Mouse (Mus musculus) liver, embryonic 11.5 days (tissue): ENCODE results near the gene Arpc5l. TPM values are rescaled to one million over a fixed set of nuclear protein-coding genes. Genes with fewer than 3 reads are reported as not detected.

Source experiments
- ATAC-seq: fragments of 200-750 bp; cut with Nextera tagmentation; replicated peaks from 2 replicates; pipeline ENCODE4 v1.8.0; 2017; ENCODE audit warnings: moderate number of reproducible peaks, mild to moderate bottlenecking, moderate TSS enrichment, moderate library complexity; ENCODE audit not compliant: low FRiP score
- DNase-seq: peaks from one replicate; pipeline ENCODE4 v3.0.0-alpha.2; 2017; ENCODE audit warnings: low spot score
- H3K27ac ChIP-seq: fragments of 300-500 bp; sonication (generic); 2 replicates; pipeline ENCODE4 v1.5.1; 2014; ENCODE audit warnings: mild to moderate bottlenecking, low read depth, low read length, control low read depth
- H3K27me3 ChIP-seq: fragments of 300-500 bp; sonication (generic); replicated peaks from 2 replicates; pipeline ENCODE4 v1.6.1; 2014; ENCODE audit warnings: low read length, mixed read lengths; ENCODE audit not compliant: control insufficient read depth, insufficient read depth
- H3K36me3 ChIP-seq: fragments of 300-500 bp; sonication (generic); 2 replicates; pipeline ENCODE4 v1.6.1; 2014; ENCODE audit warnings: mild to moderate bottlenecking, low read length, moderate library complexity, mixed read lengths; ENCODE audit not compliant: control insufficient read depth, insufficient read depth
- H3K4me1 ChIP-seq: fragments of 300-500 bp; sonication (generic); replicated peaks from 2 replicates; pipeline ENCODE4 v1.6.1; 2014; ENCODE audit warnings: low read length, mixed read lengths; ENCODE audit not compliant: control insufficient read depth, insufficient read depth
- H3K4me2 ChIP-seq: fragments of 300-500 bp; sonication (generic); 2 replicates; pipeline ENCODE4 v1.6.1; 2014; ENCODE audit warnings: mild to moderate bottlenecking, control low read depth, moderate library complexity
- H3K4me3 ChIP-seq: fragments of 300-500 bp; sonication (generic); 2 replicates; pipeline ENCODE4 v1.5.1; 2014; ENCODE audit warnings: low read depth, low read length, control low read depth
- H3K9ac ChIP-seq: fragments of 300-500 bp; sonication (generic); 2 replicates; pipeline ENCODE4 v1.6.1; 2014; ENCODE audit warnings: low read depth, low read length, control low read depth
- H3K9me3 ChIP-seq: fragments of 300-500 bp; sonication (generic); 2 replicates; pipeline ENCODE4 v1.6.1; 2016; ENCODE audit warnings: low read length, inconsistent platforms, mixed read lengths; ENCODE audit not compliant: control insufficient read depth
- WGBS: fragments of 180-500 bp; shearing (Covaris S2); extraction: QIAGEN DNeasy Blood & Tissue Kit; methylation state at CpG from one replicate; pipeline ENCODE4 v1.1.7; 2014; 5-methylcytosine and 5-hydroxymethylcytosine counted together
- polyA plus RNA-seq: library from polyadenylated mRNA; unstranded; fragments of >200 nt; fragmentation: Nextera tagmentation; extraction: Ambion mirVana; gene quantifications from 2 replicates; pipeline ENCODE4 v1.2.1, GENCODE M21; 2014

Arpc5l gene
- polyA plus RNA-seq, result 113 and 128 TPM in 2 replicates

- peak; percentile 90 for DNase-seq
- under 1% methylated on average over 58 of the region's 58 CpGs for WGBS
- H3K4me2 ChIP-seq, result peak within 1 kb of the TSS; percentile 67
- no peaks in the 10 kb centered on the region for H3K9me3 ChIP-seq
- peaks cover 48% of the 10 kb centered on the region for H3K4me1 ChIP-seq
- peak; percentile 82 for ATAC-seq
- no peaks in the 10 kb centered on the region for H3K27me3 ChIP-seq
- H3K9ac ChIP-seq, result peak within 1 kb of the TSS; percentile 94
- peaks cover 39% of the 10 kb centered on the region for H3K36me3 ChIP-seq
- peak within 1 kb of the TSS; percentile 79 for H3K4me3 ChIP-seq
- H3K27ac ChIP-seq, result peak within 1 kb of the TSS; percentile 78
Observed at GRCm38 (mm10) chr2:39004880-39005435, at the start of gene Arpc5l. Gene Arpc5l (plus strand): TSS chr2:39005348.

GRCm38 (mm10) chr2:38956062-38956461 lies 49.1 kb upstream of the Arpc5l start:
- H3K4me1 ChIP-seq, result 0 out of 2 replicates have a peak, but pooled peaks cover 5% of the 10 kb centered on the region
- WGBS, result 50% methylated on average over 2 of the region's 2 CpGs
- H3K9ac ChIP-seq, result no peak overlapping the region
- no peak for DNase-seq
- H3K4me2 ChIP-seq, result no peak overlapping the region
- no peak overlapping the region for H3K27ac ChIP-seq
- no peaks in the 10 kb centered on the region for H3K27me3 ChIP-seq
- no peak for ATAC-seq
- no peaks in the 10 kb centered on the region for H3K36me3 ChIP-seq
- no peak overlapping the region for H3K4me3 ChIP-seq
- no peaks in the 10 kb centered on the region for H3K9me3 ChIP-seq

- ATAC-seq, result peak; percentile 66; the same call in 1 of the 2 replicates
- Histone ChIP-seq H3K9ac (0 out of 2 replicates have a peak overlapping the region, but pooled peaks have one; percentile 17), H3K4me3 (no peak overlapping the region), H3K27ac (no peak overlapping the region), H3K9me3 (no peaks in the 10 kb centered on the region), H3K4me2 (no peak overlapping the region), H3K4me1 (0 out of 2 replicates have a peak, but pooled peaks cover 5% of the 10 kb centered on the region), H3K27me3 (no peaks in the 10 kb centered on the region), H3K36me3 (no peaks in the 10 kb centered on the region)
- no peak for DNase-seq
- WGBS, result 67% methylated on average over 5 of the region's 5 CpGs
Observed at GRCm38 (mm10) chr2:38957671-38958223, 47.4 kb upstream of the Arpc5l start.

GRCm38 (mm10) chr2:38964198-38964597 lies 41.0 kb upstream of the Arpc5l start:
- Histone ChIP-seq H3K4me1 (0 out of 2 replicates have a peak, but pooled peaks cover 1% of the 10 kb centered on the region), H3K9ac (no peak overlapping the region), H3K4me3 (no peak overlapping the region), H3K27ac (no peak overlapping the region), H3K27me3 (no peaks in the 10 kb centered on the region), H3K9me3 (no peaks in the 10 kb centered on the region), H3K36me3 (no peaks in the 10 kb centered on the region), H3K4me2 (no peak overlapping the region)
- ATAC-seq (no peak), DNase-seq (no peak)
- 37% methylated on average over 4 of the region's 4 CpGs for WGBS

- no peak overlapping the region for H3K4me3 ChIP-seq
- no peak for DNase-seq
- 62% methylated on average over 2 of the region's 2 CpGs for WGBS
- ATAC-seq, result no peak; the same call in 1 of the 2 replicates
- H3K27ac ChIP-seq, result peak overlapping the region; percentile 76
- H3K27me3 ChIP-seq, result no peaks in the 10 kb centered on the region
- H3K4me2 ChIP-seq, result peak overlapping the region; percentile 22
- no peak overlapping the region for H3K9ac ChIP-seq
- H3K36me3 ChIP-seq, result no peaks in the 10 kb centered on the region
- H3K4me1 ChIP-seq, result peaks cover 13% of the 10 kb centered on the region
- H3K9me3 ChIP-seq, result no peaks in the 10 kb centered on the region
Observed at GRCm38 (mm10) chr2:38969650-38970049, 35.5 kb upstream of the Arpc5l start.

- Histone ChIP-seq H3K27ac (peak overlapping the region; percentile 76), H3K4me3 (no peak overlapping the region), H3K36me3 (no peaks in the 10 kb centered on the region), H3K4me1 (peaks cover 13% of the 10 kb centered on the region), H3K27me3 (no peaks in the 10 kb centered on the region), H3K9ac (no peak overlapping the region; the same call in 1 of the 2 replicates), H3K9me3 (no peaks in the 10 kb centered on the region), H3K4me2 (peak overlapping the region; percentile 22; the same call in 1 of the 2 replicates)
- peak; percentile 93 for ATAC-seq
- 58% methylated on average over 5 of the region's 5 CpGs for WGBS
- DNase-seq, result no peak
Observed at GRCm38 (mm10) chr2:38970057-38970456, 35.1 kb upstream of the Arpc5l start.

- no peak for DNase-seq
- Histone ChIP-seq H3K4me3 (no peak overlapping the region), H3K27ac (no peak overlapping the region), H3K27me3 (peaks cover 6% of the 10 kb centered on the region), H3K4me1 (peaks cover 13% of the 10 kb centered on the region), H3K9me3 (no peaks in the 10 kb centered on the region), H3K4me2 (no peak overlapping the region), H3K36me3 (no peaks in the 10 kb centered on the region), H3K9ac (no peak overlapping the region)
- no peak for ATAC-seq
- 31% methylated on average over 2 of the region's 2 CpGs for WGBS
Observed at GRCm38 (mm10) chr2:38973223-38973622, 31.9 kb upstream of the Arpc5l start.

GRCm38 (mm10) chr2:38973701-38974100 lies 31.4 kb upstream of the Arpc5l start:
- ATAC-seq (no peak), DNase-seq (no peak)
- Histone ChIP-seq H3K9me3 (no peaks in the 10 kb centered on the region), H3K27ac (no peak overlapping the region), H3K4me2 (no peak overlapping the region), H3K9ac (no peak overlapping the region), H3K4me1 (peaks cover 13% of the 10 kb centered on the region), H3K36me3 (no peaks in the 10 kb centered on the region), H3K4me3 (no peak overlapping the region), H3K27me3 (peaks cover 6% of the 10 kb centered on the region)
- 83% methylated on average over 7 of the region's 7 CpGs for WGBS

- H3K27me3 ChIP-seq, result peaks cover 6% of the 10 kb centered on the region
- no peaks in the 10 kb centered on the region for H3K36me3 ChIP-seq
- 39% methylated on average over 2 of the region's 2 CpGs for WGBS
- no peak overlapping the region for H3K4me2 ChIP-seq
- peaks cover 12% of the 10 kb centered on the region for H3K4me1 ChIP-seq
- H3K9me3 ChIP-seq, result no peaks in the 10 kb centered on the region
- no peak for ATAC-seq
- no peak overlapping the region for H3K9ac ChIP-seq
- no peak overlapping the region for H3K4me3 ChIP-seq
- H3K27ac ChIP-seq, result no peak overlapping the region
- no peak for DNase-seq
Observed at GRCm38 (mm10) chr2:38974171-38974570, 31.0 kb upstream of the Arpc5l start.
